Mouse (Mus musculus) cerebellum, postnatal 10 days (tissue): ENCODE measurements at regions not wholly inside any gene's neighbourhood (a gene's known extent, or its start where the extent isn't known, plus 50 kb on each side); places are given as distances from the start of the nearest gene placed in this dataset.

Experiments
- DNase-seq, 2 experiments: peaks; one replicate each; pipeline ENCODE4 v3.0.0; 2021; ENCODE audit warnings: mixed read lengths in 2 of 2

DNA sequence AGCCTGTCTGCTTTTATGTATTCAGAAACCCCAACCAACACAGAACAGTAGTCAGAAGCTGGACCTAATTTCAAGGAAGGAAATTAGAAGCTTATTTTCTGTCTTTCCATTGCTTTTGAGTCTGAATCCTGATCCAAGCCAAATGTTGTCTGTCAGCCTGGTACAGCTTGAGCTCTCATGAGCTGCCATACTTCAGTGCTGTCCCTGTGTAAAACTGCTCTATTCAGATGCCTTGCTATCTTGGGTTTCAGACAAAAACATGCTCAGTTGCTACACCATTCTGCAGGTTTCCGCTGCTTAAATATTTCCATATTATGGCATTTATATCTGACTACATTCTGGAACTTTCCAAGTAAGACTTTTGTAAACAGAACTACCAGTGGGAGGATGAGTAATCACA lies 1403.2 kb downstream of the Epha7 start:
- no peak for DNase-seq

DNA sequence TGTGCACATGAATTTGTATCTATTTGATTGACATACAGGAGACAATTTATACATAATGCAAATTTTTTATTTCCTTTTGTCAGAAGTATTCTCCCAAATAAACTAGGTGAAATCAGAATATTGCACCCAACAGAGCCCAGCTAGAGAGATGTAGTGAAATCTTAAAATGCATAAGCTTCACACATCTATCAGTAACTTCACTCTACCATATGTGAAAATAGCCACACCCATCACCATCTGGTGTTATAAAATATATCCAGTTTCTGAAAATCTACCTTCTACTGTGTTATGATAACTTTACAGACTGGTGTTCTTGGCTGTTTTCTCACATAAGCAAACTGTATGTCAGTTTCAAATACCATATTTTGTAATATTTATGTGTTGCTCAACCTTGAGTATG lies 1414.2 kb downstream of the Epha7 start:
- no peak for DNase-seq

DNA sequence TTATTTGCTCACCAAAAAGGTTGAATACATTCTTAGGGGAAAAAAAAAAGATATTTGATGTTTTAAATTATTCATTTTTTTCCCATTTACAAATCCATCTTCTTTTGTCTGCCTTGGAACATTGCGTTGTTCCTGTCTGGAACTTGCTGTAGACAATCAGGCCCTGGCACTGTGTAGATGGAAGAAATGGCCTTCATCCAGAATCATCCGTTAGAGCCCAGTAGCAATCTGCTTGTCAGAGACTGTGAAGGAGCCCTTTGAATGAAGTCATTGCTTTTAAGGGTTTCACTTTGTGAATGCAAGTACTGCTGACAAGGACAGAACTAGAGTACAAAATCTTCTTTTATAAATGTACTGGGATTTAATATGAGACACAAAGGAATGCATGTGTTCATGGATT lies 1449.2 kb downstream of the Epha7 start:
- DNase-seq, result peak; percentile 76

DNA sequence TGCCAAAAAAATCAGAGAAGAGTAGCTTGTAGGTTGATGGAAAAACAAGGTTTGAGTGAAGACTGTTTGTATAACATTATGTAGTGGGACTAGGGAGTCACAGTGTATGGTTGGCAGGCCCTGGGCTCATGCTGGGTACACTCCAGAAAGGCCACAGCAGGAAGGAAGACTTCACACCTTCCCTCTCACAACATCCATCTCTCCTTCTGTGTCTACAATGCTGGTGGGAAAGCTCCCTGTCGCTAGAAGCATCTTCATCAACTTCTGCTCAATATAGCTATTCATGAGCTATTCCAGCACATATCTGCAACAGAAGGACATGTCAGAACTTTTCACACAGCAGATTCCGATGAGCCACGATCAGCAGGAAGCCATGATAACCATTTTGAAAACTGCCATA lies 1455.1 kb downstream of the Epha7 start:
- DNase-seq, result peak; percentile 20 to 37

DNA sequence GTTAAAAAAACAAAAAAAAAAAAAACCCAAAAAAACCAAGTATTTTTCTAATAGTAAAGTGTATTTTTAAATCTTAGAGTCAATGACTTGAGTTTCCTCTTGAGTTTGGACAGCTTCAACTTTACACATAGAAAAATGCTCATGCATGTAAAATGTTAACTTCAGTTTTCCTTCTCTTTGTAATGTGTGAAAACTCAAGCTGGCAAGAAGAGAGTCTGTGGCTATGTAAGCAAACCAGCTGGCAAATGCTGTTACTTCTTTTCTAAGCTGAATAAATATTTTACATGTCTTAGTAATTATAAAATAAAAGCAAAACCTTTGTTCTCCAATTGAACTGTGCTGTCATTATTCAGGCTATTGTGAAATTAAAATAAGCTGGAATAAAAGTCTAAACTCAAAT lies 1457.1 kb downstream of the Epha7 start:
- DNase-seq, result no peak

DNA sequence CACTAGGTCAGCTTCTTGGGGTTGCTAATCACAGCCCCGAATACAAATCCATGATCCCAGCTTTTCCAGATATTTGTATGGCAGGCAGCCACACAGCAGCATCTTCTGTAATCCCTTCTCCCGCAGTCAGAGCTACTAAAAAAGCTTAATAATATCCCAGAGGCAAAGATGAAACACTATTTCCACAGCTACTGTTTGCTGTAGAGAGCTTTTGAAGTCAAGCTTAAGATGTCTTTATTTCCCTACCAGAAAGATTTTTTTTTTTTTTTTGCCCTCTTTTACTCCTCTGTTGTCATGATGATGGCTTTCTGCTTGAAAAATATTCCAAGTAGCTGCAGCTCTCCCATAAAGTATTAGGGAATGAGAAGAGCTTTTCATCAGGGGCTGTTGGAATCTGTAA lies 1499.5 kb downstream of the Epha7 start:
- DNase-seq, result no peak

DNA sequence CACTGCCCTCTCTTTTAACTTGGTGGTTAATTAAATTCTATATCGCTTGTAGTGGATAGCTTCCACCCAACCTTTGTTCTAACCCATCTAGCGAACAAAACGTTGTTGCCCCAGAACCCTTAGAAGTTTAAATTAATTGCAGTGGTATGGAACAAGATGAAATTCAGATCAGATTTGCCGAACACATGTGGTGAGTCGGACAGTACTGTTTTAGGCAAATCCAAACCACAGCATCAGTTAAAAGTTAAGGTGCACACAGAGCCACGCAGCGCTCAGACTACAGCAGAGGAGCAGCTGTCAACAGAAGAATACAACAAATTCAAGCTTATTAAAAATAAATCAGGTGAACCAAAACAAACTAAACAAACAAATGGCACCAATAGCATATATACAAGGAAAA lies 1500.0 kb downstream of the Epha7 start:
- DNase-seq, result no peak

DNA sequence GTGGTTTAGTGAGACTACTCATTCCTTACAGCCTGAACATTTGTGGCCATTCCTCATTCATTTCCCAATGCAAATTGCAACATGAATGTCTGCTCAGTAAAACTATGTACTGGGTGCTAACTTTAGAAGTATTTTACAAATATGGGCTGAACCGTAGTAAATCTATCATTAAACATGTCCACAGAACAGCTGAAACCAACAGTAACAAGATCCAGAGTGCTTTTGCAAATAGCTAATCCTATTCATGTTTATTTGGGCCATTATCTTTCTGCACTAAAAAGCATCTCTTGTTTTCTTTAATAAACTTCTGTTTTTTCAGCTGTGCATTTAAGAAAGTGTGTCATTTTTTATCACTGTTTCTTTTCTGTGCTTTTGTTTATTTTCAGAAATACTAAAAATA lies 1502.4 kb downstream of the Epha7 start:
- DNase-seq, result no peak

DNA sequence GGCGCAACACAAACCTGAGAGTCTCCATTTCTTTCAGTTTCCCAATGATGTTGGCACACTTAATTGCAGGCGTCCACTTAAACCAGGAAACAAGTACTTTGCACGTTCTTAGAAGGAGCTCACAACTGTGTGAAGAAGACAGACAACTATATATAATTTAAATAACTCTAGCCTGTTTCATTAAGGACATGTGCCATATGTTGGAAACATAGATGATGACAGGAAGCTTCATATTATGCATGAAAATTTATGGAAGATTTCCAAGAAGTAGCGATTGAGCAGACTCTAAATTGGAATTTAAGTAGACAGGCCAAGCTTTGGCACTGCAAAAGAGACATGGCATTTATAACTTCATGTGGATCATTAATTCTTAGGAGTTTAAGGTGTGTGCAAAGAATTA lies 1504.1 kb downstream of the Epha7 start:
- no peak for DNase-seq

DNA sequence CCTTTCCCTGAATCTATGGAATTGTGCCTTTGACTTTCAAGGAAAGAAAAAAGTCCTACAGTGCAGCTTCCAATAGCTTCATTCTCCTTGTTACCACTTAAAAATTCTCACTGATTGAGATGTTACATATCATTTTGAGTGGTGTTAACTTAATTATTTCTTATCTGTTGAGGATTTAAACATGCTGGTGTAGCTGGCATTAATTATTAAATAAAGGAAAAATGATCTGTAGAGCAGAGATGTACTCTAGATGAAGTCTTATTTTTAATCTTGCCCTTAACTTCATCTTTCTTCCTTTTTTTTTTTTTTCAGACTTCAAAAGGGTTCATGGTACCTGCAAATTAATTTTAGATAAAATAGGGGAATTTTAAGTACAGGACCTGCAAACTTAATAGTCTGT lies 1507.1 kb downstream of the Epha7 start:
- no peak for DNase-seq

DNA sequence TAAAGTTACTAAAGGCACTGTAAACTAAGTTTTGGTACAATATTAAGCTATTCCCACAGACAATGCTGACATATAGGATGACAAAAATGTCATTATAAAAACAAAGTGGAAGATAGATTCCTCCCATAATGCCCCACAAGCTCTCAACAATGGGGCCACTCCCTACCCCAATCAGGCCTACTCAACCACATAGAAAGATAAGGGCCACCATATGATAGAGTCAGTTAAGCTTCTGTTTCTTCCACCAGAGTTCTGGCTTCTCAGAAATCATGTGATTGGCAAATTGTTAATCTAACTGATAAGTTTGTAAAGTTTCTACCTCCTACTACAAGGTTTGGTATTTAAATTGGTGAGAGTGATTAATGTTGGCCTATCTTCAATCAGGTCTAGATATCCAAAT lies 1534.6 kb downstream of the Epha7 start:
- no peak for DNase-seq
